Mouse (Mus musculus) midbrain, embryonic 16.5 days (tissue): Measurements from ENCODE around the gene Ttc34. TPM values are rescaled to one million over a fixed set of nuclear protein-coding genes. Genes with fewer than 3 reads are reported as not detected.

Source experiments
- ATAC-seq: fragments of 200-750 bp; cut with Nextera tagmentation; 2 replicates; pipeline ENCODE4 v1.8.0; 2017; ENCODE audit warnings: moderate TSS enrichment
- H3K27ac ChIP-seq: fragments of 300-500 bp; sonication (generic); 2 replicates; pipeline ENCODE4 v1.5.1; 2014; ENCODE audit warnings: mild to moderate bottlenecking, low read length, mixed read lengths
- H3K27me3 ChIP-seq: fragments of 300-500 bp; sonication (generic); 2 replicates; pipeline ENCODE4 v1.6.1; 2014; ENCODE audit warnings: low read depth, low read length, mixed read lengths; ENCODE audit not compliant: control insufficient read depth, insufficient read depth
- H3K36me3 ChIP-seq: fragments of 300-500 bp; sonication (generic); 2 replicates; pipeline ENCODE4 v1.6.1; 2014; ENCODE audit warnings: mild to moderate bottlenecking, low read length, moderate library complexity, mixed read lengths; ENCODE audit not compliant: control insufficient read depth, insufficient read depth
- H3K4me1 ChIP-seq: fragments of 300-500 bp; sonication (generic); 2 replicates; pipeline ENCODE4 v1.6.1; 2014; ENCODE audit warnings: mild to moderate bottlenecking, low read length, mixed read lengths; ENCODE audit not compliant: control insufficient read depth, insufficient read depth
- H3K4me2 ChIP-seq: fragments of 300-500 bp; sonication (generic); 2 replicates; pipeline ENCODE4 v1.6.1; 2014; ENCODE audit warnings: mild to moderate bottlenecking, low read length, mixed read lengths
- H3K4me3 ChIP-seq: fragments of 300-500 bp; sonication (generic); 2 replicates; pipeline ENCODE4 v1.5.1; 2014; ENCODE audit warnings: low read depth, mild to moderate bottlenecking, low read length, moderate library complexity, mixed read lengths
- H3K9ac ChIP-seq: fragments of 300-500 bp; sonication (generic); 2 replicates; pipeline ENCODE4 v1.6.1; 2014; ENCODE audit warnings: low read depth, low read length, mixed read lengths
- H3K9me3 ChIP-seq: fragments of 300-500 bp; sonication (generic); replicated peaks from 2 replicates; pipeline ENCODE4 v1.6.1; 2014; ENCODE audit warnings: mild to moderate bottlenecking, low read length, mixed read lengths; ENCODE audit not compliant: control insufficient read depth, poor library complexity, severe bottlenecking
- WGBS: fragments of 180-500 bp; shearing (Covaris S2); extraction: QIAGEN DNeasy Blood & Tissue Kit; methylation state at CpG from one replicate; pipeline ENCODE4 v1.1.7; 2014; 5-methylcytosine and 5-hydroxymethylcytosine counted together
- polyA plus RNA-seq: library from polyadenylated mRNA; unstranded; fragments of >200 nt; fragmentation: Nextera tagmentation; extraction: Ambion mirVana; gene quantifications from 2 replicates; pipeline ENCODE4 v1.2.1, GENCODE M21; 2015

The Ttc34 gene
- polyA plus RNA-seq, 1 experiment from 2014 or later: 2.9 TPM

- no peaks in the 10 kb centered on the region for H3K36me3 ChIP-seq
- H3K4me3 ChIP-seq: peak overlapping the region; percentile 58
- no peak for ATAC-seq
- 73% methylated on average over 6 of the region's 6 CpGs for WGBS
- H3K9me3 ChIP-seq: no peaks in the 10 kb centered on the region
- peak overlapping the region; percentile 77 for H3K27ac ChIP-seq
- H3K4me1 ChIP-seq: peaks cover 19% of the 10 kb centered on the region
- H3K4me2 ChIP-seq: peak overlapping the region; percentile 96
- no peaks in the 10 kb centered on the region for H3K27me3 ChIP-seq
- H3K9ac ChIP-seq: peak overlapping the region; percentile 88
These were observed 60.6 kb downstream of the Ttc34 start for GRCm38 (mm10) chr4:154897676-154898465.

GRCm38 (mm10) chr4:154898506-154899446 is 61.5 kb downstream of the Ttc34 start, which contains the start of gene Fam213b:
Fam213b (minus strand) TSS chr4:154899135.
- no peaks in the 10 kb centered on the region for H3K9me3 ChIP-seq
- no peaks in the 10 kb centered on the region for H3K36me3 ChIP-seq
- ATAC-seq: peak; percentile 96
- H3K4me1 ChIP-seq: peaks cover 19% of the 10 kb centered on the region
- peak within 1 kb of the TSS; percentile 58 for H3K4me3 ChIP-seq
- peak within 1 kb of the TSS; percentile 88 for H3K9ac ChIP-seq
- H3K27me3 ChIP-seq: no peaks in the 10 kb centered on the region
- WGBS: 3% methylated on average over 43 of the region's 43 CpGs
- peak within 1 kb of the TSS; percentile 77 for H3K27ac ChIP-seq
- peak within 1 kb of the TSS; percentile 96 for H3K4me2 ChIP-seq

GRCm38 (mm10) chr4:154902371-154902770 is 65.1 kb downstream of the Ttc34 start:
- Histone ChIP-seq H3K9me3 (no peaks in the 10 kb centered on the region), H3K4me3 (no peak overlapping the region), H3K27ac (no peak overlapping the region), H3K27me3 (no peaks in the 10 kb centered on the region), H3K4me1 (peaks cover 12% of the 10 kb centered on the region), H3K9ac (no peak overlapping the region), H3K4me2 (no peak overlapping the region), H3K36me3 (no peaks in the 10 kb centered on the region)
- no peak for ATAC-seq
- WGBS: 92% methylated on average over 2 of the region's 2 CpGs

- H3K27me3 ChIP-seq: no peaks in the 10 kb centered on the region
- H3K36me3 ChIP-seq: no peaks in the 10 kb centered on the region
- H3K27ac ChIP-seq: no peak overlapping the region
- peak overlapping the region; percentile 41 for H3K4me3 ChIP-seq
- H3K9ac ChIP-seq: peak overlapping the region; percentile 44; the same call in 1 of the 2 replicates
- H3K4me2 ChIP-seq: peak overlapping the region; percentile 77
- H3K9me3 ChIP-seq: no peaks in the 10 kb centered on the region
- ATAC-seq: peak; percentile 95
- H3K4me1 ChIP-seq: no peaks in the 10 kb centered on the region
- 4% methylated on average over 16 of the region's 16 CpGs for WGBS
These were observed 67.2 kb downstream of the Ttc34 start for GRCm38 (mm10) chr4:154904185-154905071.

- H3K4me1 ChIP-seq: no peaks in the 10 kb centered on the region
- 0 out of 2 replicates have a peak overlapping the region, but pooled peaks have one; percentile 38 for H3K9ac ChIP-seq
- H3K4me2 ChIP-seq: peak overlapping the region; percentile 2; the same call in 1 of the 2 replicates
- H3K27ac ChIP-seq: no peak overlapping the region
- no peak overlapping the region for H3K4me3 ChIP-seq
- 45% methylated on average over 17 of the region's 17 CpGs for WGBS
- no peaks in the 10 kb centered on the region for H3K27me3 ChIP-seq
- peak; percentile 50; the same call in 1 of the 2 replicates for ATAC-seq
- no peaks in the 10 kb centered on the region for H3K9me3 ChIP-seq
- H3K36me3 ChIP-seq: no peaks in the 10 kb centered on the region
These were observed 70.6 kb downstream of the Ttc34 start for GRCm38 (mm10) chr4:154907833-154908232.

GRCm38 (mm10) chr4:154908490-154908889 is 71.2 kb downstream of the Ttc34 start:
- ATAC-seq: no peak
- Histone ChIP-seq H3K27ac (no peak overlapping the region), H3K27me3 (no peaks in the 10 kb centered on the region), H3K4me2 (no peak overlapping the region), H3K4me3 (no peak overlapping the region), H3K9me3 (no peaks in the 10 kb centered on the region), H3K9ac (no peak overlapping the region), H3K36me3 (no peaks in the 10 kb centered on the region), H3K4me1 (no peaks in the 10 kb centered on the region)
- 94% methylated on average over 5 of the region's 5 CpGs for WGBS

- ATAC-seq: no peak
- Histone ChIP-seq H3K9me3 (no peaks in the 10 kb centered on the region), H3K36me3 (no peaks in the 10 kb centered on the region), H3K27me3 (no peaks in the 10 kb centered on the region), H3K4me3 (no peak overlapping the region), H3K27ac (no peak overlapping the region), H3K4me1 (no peaks in the 10 kb centered on the region), H3K9ac (no peak overlapping the region), H3K4me2 (no peak overlapping the region)
- WGBS: 11% methylated on average over 15 of the region's 15 CpGs
These were observed 73.6 kb downstream of the Ttc34 start for GRCm38 (mm10) chr4:154910606-154911522.
